Mouse (Mus musculus): ENCODE data around the gene Camk2d.

- TF ChIP-seq USF1 (IDR thresholded peaks at IDR 0.05; ENCODE audit: low read depth, low read length): no peak
- no peak for TF ChIP-seq POLR2A (IDR thresholded peaks at IDR 0.05; ENCODE audit: low read depth, low read length)
- no peak for TF ChIP-seq ELF1 (IDR thresholded peaks at IDR 0.05; ENCODE audit: low read depth, low read length)
- TF ChIP-seq ZC3H11A (IDR thresholded peaks at IDR 0.05; ENCODE audit: low read depth, low read length): no peak
- no peak for TF ChIP-seq POLR2AphosphoS2 (IDR thresholded peaks at IDR 0.05; ENCODE audit: low read depth, low read length)
- TF ChIP-seq PAX5 (IDR thresholded peaks at IDR 0.05; ENCODE audit: low read length): no peak
- no peak for TF ChIP-seq MAFK (IDR thresholded peaks at IDR 0.05; ENCODE audit: insufficient replicate concordance, low read length)
These were observed 290.0 kb downstream of the Camk2d start for GRCm38 (mm10) chr3:126886090-126886489.

All from CH12.LX (cell line).